25 mouse cellular contexts compared by ENCODE assay signal in the genomic region with DNA sequence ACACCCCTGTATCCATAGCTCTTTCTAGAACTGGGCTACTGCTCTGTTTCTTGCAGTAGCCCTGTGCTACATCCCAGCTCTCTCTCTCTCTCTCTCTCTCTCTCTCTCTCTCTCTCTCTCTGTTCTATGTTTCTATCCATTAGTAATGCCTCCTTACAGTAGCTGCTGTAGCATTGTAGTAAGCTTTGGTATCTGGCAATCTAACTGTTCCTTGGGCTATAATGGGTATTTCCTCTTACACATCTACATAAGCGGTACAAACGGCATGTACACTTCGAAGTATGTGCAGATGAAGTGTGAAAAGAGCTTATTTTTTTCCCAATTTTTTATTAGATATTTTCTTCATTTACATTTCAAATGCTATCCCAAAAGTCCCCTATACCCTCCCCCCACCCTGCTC. TPM values are rescaled to one million over a fixed set of nuclear protein-coding genes. Genes with fewer than 3 reads are reported as not detected.
"Had no signal": no experiment of that assay in that cellular context is flagged by ENCODE, and none has a peak within 500 bp of the region (broad histone marks: within the 10 kb centered on the region; RNA-seq: fewer than 3 reads in every experiment).

No protein-coding gene starts in this region.

- H3K4me2 ChIP-seq: lung, embryonic 15.5 days; midbrain, embryonic 11.5 days; midbrain, embryonic 13.5 days; midbrain, embryonic 15.5 days; neural tube, embryonic 13.5 days; neural tube, embryonic 15.5 days had no signal

- H3K27me3 ChIP-seq: liver, embryonic 15.5 days; lung, embryonic 15.5 days; megakaryocyte, embryonic 14.5 days; midbrain, embryonic 13.5 days; midbrain, embryonic 15.5 days; neural tube, embryonic 13.5 days; neural tube, embryonic 15.5 days had no signal

- ATAC-seq: liver, postnatal 0 days; lung, postnatal 0 days; midbrain, embryonic 13.5 days; midbrain, embryonic 15.5 days had no signal

- DNase-seq: liver, postnatal 0 days; lung, adult 2 months; lung, postnatal 14 days; lung, postnatal 36 days; right cerebral cortex, postnatal 14 days; thymus, adult 18-20 months; thymus, postnatal 14 days; thymus, postnatal 36 days had no signal

- H3K9me3 ChIP-seq: liver, embryonic 15.5 days; lung, embryonic 15.5 days; megakaryocyte, embryonic 14.5 days; midbrain, embryonic 13.5 days; midbrain, embryonic 15.5 days; neural tube, embryonic 13.5 days; neural tube, embryonic 15.5 days had no signal

- H3K27ac ChIP-seq: liver, embryonic 15.5 days; lung, embryonic 15.5 days; macrophage; midbrain, embryonic 13.5 days; midbrain, embryonic 15.5 days; neural tube, embryonic 13.5 days; neural tube, embryonic 15.5 days had no signal

- H3K4me3 ChIP-seq: liver, embryonic 15.5 days; lung, embryonic 15.5 days; megakaryocyte, embryonic 14.5 days; midbrain, embryonic 13.5 days; midbrain, embryonic 15.5 days; neural tube, embryonic 13.5 days; neural tube, embryonic 15.5 days had no signal

- H3K36me3 ChIP-seq: lung, embryonic 15.5 days; midbrain, embryonic 13.5 days; midbrain, embryonic 15.5 days; neural tube, embryonic 13.5 days; neural tube, embryonic 15.5 days had no signal

- H3K9ac ChIP-seq: liver, embryonic 15.5 days; liver, postnatal 0 days; lung, embryonic 15.5 days; midbrain, embryonic 13.5 days; midbrain, embryonic 15.5 days; neural tube, embryonic 13.5 days; neural tube, embryonic 15.5 days had no signal

RNA-seq across cellular contexts. Expression of a gene that starts 17.9 kb away (rescaled TPM):
- total RNA-seq: monocyte, adult 5-6 weeks had no signal
- polyA plus RNA-seq: macrophage had no signal

RNA-seq across cellular contexts. Expression of a gene that starts 33.1 kb away (rescaled TPM):
- total RNA-seq: megakaryocyte progenitor cell, adult 5-6 weeks; midbrain, postnatal 0 days; monocyte, adult 5-6 weeks had no signal
- polyA plus RNA-seq: liver, embryonic 15.5 days; liver, postnatal 0 days; lung, adult 2 months; lung, embryonic 15.5 days; lung, postnatal 0 days; macrophage; midbrain, embryonic 11.5 days; midbrain, embryonic 13.5 days; midbrain, embryonic 15.5 days; midbrain, postnatal 0 days; neural tube, embryonic 11.5 days; neural tube, embryonic 13.5 days; neural tube, embryonic 15.5 days; spleen, adult 2 months; stomach, embryonic 14.5 days; thymus, postnatal 0 days had no signal

RNA-seq across cellular contexts. Expression of a gene that starts 38.0 kb away (rescaled TPM):
- total RNA-seq: megakaryocyte progenitor cell, adult 5-6 weeks; monocyte, adult 5-6 weeks had no signal
- polyA plus RNA-seq: macrophage; stomach, embryonic 14.5 days had no signal

RNA-seq across cellular contexts. Expression of a gene that starts 53.0 kb away (rescaled TPM):
- total RNA-seq: megakaryocyte progenitor cell, adult 5-6 weeks; monocyte, adult 5-6 weeks had no signal
- polyA plus RNA-seq: macrophage; stomach, embryonic 14.5 days had no signal
